Mouse (Mus musculus) brain, embryonic 14.5 days (tissue): ENCODE results near the gene BC034090.

Experiments
- CTCF ChIP-seq: fragments of 200-500 bp; IDR thresholded peaks from 2 replicates; pipeline ENCODE4 v1.5.1; 2012; ENCODE audit warnings: inconsistent platforms, mild to moderate bottlenecking, moderate library complexity, borderline replicate concordance; ENCODE audit not compliant: insufficient read depth, insufficient read length; ENCODE audit errors: extremely low read depth
- POLR2A ChIP-seq: fragments of 200-500 bp; IDR thresholded peaks from 2 replicates; pipeline ENCODE4 v1.6.1; 2012; ENCODE audit warnings: mild to moderate bottlenecking, inconsistent platforms, borderline replicate concordance; ENCODE audit not compliant: poor library complexity, insufficient read depth, insufficient read length, severe bottlenecking; ENCODE audit errors: extremely low read depth

- no peak for TF ChIP-seq POLR2A
- TF ChIP-seq CTCF: no peak
Observed at GRCm38 (mm10) chr1:155252631-155253121, 8.4 kb upstream of the BC034090 start.
